Mouse (Mus musculus): ENCODE measurements around the gene Gm26938.

GRCm38 (mm10) chr5:139862759-139863158 lies 36.6 kb upstream of the Gm26938 start:
- no peak for TF ChIP-seq TAL1 (IDR thresholded peaks at IDR 0.05; ENCODE audit: low read length)
- TF ChIP-seq GATA1 (IDR thresholded peaks at IDR 0.05; ENCODE audit: low read length): no peak

Measured in erythroblast, embryonic 14.5 days (primary cell).